Mouse (Mus musculus) mature B cell (primary cell): ENCODE results near the gene Cbfb.

Source experiments
- in situ Hi-C: fragments of 300-500 bp; cut with MboI; formaldehyde crosslinking; loops from 2 replicates; pipeline ENCODE4 v1.14.3; 2019

Cbfb gene

DNA sequence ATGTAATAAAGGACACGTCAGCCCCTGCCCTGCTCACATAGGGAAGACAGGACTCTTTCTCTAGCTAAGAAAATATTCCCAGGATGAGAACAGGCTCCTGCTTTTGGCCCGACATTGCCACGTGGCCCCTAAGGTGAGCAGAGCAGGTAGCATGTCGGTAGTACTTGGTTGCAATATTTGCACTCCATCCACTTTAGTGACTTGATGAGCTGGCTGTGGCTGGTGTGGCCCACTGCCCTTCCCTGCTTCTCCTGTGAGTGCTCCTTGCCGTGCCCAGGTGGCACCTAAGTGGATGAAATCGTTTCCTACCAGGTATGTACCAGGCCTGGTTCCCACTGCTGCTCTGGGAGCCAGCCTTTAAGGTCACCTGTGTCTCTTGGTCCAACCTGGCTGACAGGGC is 81.5 kb downstream of the Cbfb start:
- in situ Hi-C loops: loop anchor here (25.0 kb wide), 1 partner anchor 615 kb away; the partner anchor contains the start of genes Ciao2b and Rrad

DNA sequence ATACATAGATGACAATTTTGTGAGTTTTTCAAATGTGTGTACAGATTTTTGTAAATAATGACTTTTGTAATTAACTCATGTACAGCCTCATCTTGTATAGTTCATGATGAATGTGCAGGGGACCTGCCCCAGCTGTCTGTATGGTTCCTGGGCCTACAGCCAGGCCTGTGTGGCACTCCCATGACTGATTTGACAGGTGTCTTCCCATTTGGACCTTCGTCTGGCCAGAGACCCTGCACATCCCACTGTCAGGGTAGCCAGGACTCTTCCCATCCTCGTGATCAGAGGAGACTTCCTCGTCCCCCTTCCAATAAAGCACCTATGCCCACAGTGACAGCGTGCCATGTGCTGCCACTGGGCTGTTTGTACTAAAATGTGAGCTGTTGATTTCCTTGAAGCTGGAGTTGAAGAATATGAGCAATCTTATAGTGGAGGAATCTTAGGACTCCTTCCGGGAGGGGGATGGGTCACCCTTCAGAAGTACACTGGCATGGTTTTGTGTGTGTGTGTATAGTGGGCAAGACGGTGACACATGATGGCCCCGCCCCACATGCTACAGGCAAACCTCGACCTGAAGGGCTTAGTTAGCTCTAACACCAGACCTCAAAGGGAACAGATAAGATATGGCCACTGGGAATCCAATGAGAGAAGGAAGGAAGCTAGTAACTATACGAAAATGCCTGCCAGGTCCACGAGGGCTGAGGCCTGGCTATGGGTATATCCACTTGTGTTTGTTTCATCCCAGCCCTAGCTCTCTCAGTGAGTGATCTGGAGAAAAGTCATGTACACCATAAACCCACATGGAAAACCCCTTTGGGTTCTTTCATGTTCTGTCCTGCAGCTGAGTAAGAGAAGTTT is 82.4 kb downstream of the Cbfb start:
- in situ Hi-C loops: loop anchor here (25.0 kb wide), 1 partner anchor 616 kb away; the partner anchor contains the start of genes Ciao2b and Rrad

DNA sequence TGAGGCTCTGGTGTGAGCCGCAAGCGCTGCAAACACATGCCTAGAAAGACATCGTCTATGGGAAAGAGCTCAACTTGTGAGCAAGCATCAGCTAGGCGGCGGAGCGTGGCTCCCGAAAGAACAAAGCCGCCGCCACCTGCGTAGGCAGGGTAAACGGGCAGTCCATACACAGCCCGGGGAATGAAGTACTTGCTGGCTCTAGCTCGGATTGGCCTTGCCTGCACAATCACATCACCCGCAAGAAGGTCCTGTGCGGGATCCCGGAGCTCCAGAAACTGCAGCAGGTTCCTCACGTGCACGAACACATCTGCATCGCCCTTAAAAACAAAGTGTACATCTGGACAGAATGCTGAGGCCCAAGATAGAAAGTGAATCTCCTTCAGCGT is 83.3 kb downstream of the Cbfb start:
- in situ Hi-C loops: loop anchor here (25.0 kb wide), 1 partner anchor 616 kb away; the partner anchor contains the start of genes Ciao2b and Rrad

DNA sequence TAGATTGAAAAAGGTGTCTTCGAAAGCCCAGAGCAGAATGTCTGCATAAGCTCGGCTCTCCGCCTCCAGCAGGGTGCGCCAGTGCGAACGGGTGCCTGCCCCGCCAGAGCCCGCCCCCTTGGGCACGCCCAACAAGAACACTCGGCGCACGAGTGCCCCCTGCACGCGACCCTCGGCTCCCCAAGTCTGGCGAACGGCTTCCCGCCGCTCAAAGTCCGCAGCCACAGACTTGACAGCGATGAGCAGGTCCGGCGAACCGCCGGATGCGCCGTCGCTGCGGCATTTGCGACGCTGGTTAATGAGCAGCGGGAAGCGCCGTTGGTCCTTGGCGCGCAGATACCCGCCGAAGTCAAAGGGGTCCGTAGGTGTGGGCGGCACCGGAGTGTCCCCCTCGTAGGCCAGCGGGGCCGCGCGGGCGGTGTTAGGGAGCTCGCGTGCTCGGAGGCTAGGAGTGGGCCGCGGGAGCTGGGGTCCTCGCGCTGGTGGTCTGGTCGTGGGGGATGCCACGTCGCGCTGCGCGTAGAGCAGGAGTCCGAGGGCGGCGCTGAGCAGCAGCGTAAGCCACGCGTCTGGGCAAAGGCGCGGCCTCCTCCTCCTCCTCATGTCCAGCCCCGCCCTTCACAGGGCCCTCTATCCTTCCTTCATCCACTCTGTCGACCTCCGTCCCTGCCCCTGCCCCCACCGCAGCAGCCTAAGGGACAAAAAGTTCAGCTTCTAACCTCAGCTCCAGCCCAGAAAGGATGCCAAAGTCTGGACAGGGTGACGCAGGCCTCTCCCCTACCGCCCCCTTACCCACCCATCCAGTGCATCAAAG is 83.9 kb downstream of the Cbfb start:
- in situ Hi-C loops: loop anchor here (25.0 kb wide), 1 partner anchor 617 kb away; the partner anchor contains the start of genes Ciao2b and Rrad

DNA sequence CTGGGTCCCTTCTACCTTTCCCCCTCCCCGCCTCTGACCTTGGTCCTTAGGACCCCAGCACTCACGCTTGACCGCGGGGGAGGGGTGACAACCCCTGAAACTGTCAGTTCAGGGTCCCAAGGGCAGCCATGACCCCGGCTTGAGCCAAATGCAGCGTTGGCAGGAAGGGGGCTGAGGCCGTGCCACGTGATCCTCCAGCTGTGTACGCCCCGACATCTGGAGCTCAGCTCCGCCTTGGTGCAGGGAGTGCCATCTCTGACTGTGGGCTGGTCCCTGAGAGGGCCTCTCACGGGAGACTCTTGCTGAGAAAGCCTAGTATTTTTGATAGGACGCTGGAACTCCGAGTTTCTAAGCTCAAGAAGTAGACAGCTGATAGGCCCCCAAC is 84.5 kb downstream of the Cbfb start, which contains the start of gene B3gnt9:
TSS of gene B3gnt9 (minus strand) at position 188 of the 385 bp plus-strand sequence.
- in situ Hi-C loops: loop anchor here (25.0 kb wide), 1 partner anchor 618 kb away; the partner anchor contains the start of genes Ciao2b and Rrad

DNA sequence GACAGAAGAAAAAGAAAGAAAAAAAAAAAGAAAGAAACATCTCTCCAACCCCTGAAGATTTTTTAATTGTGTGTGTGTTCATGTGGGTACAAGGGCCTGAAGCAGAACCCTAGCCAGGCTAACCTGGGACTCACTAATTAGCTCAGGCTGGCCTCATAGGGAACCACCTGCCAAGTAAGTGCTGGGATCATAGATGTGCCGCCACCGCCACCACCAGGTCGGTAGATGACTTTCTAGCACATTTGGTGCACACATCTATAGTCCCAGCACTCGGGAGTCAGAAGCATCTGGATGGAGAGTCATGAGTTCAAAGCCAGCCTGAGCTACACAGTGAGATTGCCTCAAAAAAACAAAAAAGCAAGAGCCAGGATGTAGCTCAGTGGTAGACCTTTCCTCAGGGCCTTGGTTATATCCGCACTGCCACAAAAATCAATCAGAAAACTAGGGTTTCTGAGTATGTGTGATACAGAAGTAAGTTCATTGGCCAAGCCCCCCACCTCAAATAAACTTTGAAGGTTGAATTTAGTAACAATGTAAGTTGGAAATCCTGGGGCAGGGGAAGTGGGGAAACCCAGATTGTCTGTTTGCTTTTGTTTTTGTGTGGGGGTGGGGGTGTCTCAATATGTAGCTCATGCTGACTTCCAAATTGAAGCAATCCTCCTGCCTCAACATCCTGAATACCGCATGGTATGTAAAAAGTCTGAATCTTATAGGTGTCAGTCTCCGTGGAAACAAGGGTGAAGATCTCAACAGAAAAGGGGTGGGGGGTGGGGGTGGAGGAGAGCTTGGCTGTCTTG is 87.0 kb downstream of the Cbfb start:
- in situ Hi-C loops: loop anchor here (25.0 kb wide), 1 partner anchor 620 kb away; the partner anchor contains the start of genes Ciao2b and Rrad

DNA sequence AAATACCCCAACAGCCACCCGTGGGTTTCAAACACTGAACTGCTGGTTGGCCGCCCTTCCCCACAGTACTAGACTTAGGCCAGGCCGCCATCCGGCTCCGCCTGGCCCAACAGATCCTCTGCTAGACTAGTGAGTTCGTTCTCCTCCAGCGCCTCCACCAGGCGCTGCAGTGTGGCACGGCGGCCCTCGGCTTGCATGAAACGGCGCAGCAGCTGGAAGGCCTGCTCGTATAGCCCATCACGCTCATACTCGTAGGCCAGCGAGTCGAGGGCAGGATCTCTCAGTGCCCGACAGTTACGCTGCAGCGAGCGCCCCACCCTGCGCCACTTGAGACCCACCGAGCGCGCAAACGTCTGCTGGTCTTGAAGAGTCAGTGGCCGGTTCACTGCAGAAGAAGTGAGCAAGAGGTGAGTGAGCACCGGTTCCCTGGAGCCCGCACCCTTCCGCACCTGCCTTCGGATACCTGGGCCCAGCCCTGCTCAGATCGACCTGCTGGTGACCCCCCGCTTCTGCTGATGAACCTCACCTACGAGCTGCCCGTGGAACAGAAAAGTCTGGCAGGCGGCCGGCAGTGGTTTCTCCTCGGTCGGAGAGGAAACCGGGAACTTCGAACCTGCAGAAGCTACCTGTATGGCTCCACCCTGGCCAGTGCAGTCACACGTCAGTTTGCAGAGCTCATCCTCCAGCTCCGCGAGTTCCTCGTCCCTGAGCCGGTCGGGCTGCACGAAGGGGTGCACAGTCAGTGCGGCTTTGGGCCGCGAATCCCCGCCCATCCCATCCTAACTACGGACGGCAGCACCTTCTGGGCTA is 88.6 kb downstream of the Cbfb start:
- in situ Hi-C loops: loop anchor here (25.0 kb wide), 1 partner anchor 622 kb away; the partner anchor contains the start of genes Ciao2b and Rrad

DNA sequence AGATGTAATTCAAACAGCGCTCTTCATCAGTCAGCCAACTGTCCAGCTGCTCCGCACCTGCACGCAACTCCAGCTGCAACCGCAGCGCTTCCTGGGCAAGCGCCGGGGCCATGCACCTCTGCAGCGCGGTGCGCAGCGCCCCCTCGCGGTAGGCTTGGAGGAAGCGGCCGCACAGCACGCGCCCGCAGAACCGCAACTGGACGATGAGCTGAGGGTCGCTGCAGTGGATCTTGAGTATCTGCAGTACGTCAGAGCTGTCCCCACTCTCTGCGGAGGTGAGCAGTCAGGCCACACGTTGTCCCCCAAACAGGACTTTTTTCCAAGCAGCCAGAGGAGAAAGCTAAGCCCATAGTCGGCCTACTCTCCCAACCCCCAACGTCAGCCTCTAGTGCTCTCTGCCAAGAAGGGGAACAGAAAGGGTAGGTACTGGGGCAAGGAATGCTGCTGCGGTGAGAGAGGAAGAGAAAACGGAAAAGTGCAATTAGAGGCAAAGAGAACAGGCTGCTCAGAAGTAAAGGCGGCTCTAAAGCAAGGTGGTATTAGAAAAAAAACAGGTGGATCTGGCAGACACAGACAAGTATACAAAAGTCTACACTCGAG is 89.3 kb downstream of the Cbfb start:
- in situ Hi-C loops: loop anchor here (25.0 kb wide), 1 partner anchor 623 kb away; the partner anchor contains the start of genes Ciao2b and Rrad

DNA sequence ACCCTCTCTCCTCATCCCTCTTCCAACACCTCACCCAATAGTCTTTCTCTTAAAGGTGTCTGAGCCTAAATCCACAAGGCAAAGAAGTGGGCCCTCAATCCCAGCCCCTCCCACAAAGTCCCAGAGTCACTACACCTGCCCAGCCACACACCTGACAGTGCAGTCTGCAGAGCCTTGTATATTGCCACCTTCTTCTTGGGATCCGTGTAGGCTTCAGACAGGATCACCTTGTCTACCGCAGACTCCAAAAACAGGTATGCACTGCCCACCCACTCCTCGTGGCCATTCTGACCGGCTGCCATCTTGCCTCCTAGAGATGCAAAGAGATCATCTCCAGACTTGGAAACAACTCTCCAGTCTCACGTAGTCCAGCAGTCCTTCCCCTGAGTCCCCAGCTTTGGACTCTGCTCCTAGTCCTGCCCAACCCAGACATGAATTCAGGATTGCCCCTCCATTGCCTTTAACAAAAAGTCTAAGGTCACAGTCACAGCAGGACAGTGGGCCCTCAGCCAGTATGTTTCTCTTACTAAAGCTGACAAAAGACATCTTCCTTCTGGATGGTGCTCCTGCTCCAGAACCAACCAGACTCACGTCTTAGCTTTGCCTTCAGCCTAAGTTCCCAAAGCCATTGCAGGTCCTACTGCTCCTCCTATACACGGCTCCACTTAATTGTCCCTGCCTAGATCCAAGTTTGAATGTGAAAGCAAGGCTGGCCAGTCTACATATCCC is 90.1 kb downstream of the Cbfb start:
- in situ Hi-C loops: loop anchor here (25.0 kb wide), 1 partner anchor 623 kb away; the partner anchor contains the start of genes Ciao2b and Rrad

DNA sequence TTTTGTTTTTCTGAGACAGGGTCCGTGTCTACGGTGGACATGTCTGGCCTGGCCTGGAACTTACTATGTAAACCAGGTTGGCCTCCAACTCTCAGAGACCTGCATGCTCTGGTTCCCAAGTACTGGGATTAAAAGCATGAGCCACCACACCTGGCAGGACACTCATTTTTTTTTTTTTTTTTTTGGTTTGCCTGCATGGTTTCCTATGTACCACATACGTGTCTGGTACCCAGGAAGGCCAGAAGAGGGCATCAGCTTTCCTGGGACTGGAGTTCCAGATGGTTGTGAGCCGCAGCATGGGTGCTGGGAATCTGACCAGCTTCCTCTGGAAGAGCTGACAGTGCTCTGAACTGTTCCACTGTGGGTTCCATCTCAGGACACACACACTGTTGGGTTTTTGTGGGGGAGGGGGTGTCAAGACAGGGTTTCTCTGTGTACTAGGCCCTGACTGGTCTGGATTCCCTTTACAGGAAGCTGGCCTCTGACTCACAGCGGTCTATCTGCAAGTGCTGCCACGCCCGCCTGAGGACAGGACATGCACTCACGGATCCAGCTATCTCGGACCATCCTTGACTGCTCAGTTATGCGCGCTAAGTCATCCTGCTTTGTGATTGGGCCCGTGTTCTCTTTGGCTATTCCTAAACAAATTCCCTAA is 91.0 kb downstream of the Cbfb start:
- in situ Hi-C loops: loop anchor here (25.0 kb wide), 1 partner anchor 624 kb away; the partner anchor contains the start of genes Ciao2b and Rrad

DNA sequence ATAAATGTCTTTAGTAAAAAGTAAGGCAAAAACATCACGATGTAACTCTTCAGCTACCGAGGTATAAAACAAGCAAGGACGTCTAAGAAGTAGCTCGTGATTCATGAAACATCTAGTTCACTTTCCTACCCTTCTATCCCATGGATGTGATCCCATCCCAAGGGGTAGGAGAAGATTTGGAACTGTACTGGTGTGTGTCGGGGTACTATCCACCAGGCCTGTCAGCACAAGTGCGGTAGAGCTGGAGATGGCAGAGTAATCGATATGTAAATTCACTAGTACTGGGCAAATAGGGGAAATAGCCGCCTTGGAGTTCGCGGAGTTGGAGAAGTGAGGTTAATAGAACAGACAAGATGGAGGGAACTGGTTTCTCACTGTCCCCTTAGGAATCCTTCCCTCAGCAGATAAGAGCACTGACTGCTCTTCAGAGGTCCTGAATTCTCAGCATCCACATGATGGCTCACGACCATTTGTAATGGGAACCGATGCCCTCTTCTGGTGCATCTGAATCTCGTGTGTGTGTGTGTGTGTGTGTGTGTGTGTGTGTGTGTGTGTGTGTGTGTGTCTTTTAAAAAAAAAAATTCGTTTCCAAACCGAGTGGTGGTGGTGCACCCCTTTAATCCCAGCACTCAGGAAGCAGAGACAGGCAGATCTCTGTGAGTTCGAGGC is 92.9 kb downstream of the Cbfb start:
- in situ Hi-C loops: loop anchor here (25.0 kb wide), 1 partner anchor 626 kb away; the partner anchor contains the start of genes Ciao2b and Rrad

DNA sequence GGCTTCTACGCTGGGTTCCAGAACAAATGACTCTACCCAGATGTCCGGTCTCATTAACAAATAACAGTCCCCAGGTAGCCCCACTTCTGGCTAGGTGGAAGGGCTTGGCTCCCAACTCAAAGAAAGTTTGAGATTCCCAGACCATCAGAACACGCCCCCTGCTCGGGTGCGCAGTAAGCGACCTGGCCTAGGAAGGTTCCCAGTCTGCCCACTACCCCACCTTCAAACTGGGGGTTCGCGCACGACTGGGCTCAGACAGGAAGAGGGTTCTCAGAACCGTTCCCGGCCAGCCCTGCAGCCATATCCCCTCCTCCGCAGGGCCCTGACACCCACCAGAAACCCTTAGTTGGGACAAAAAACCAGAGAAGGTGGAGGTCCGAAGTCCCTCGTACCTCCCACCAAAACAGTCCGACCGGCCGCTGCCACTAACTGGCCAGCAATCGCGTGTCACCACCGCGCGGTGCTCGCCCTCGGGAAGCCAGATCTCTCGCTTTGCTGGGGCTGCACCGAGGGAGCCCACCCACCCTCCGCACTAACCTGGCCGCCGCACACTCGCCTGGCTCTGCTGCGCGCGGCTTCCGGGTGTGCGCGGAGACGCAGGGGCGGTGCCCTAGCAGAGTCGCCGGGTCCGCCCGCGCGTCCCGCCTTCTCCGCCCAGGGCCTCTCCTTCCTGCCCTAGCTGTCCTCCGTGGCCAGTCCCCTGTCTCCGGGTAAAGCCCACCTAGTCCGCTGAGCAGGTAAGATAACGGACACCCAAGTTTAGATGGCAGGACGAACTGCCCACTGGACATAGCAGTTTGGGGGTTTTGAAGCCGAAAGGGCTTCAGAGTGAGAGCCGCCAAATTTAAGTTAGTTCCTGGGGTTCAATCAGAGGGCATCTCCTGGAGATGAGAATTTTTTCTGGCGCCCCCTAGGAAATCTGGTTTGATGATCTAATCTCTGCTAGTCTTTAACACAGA is 93.8 kb downstream of the Cbfb start, which contains the start of the genes Tradd and Fbxl8:
TSS of gene Tradd (minus strand) at position 586 of the 959 bp plus-strand sequence.
TSS of gene Fbxl8 (plus strand) at position 625 of the 959 bp plus-strand sequence.
- in situ Hi-C loops: loop anchor here (25.0 kb wide), 1 partner anchor 627 kb away; the partner anchor contains the start of genes Ciao2b and Rrad

DNA sequence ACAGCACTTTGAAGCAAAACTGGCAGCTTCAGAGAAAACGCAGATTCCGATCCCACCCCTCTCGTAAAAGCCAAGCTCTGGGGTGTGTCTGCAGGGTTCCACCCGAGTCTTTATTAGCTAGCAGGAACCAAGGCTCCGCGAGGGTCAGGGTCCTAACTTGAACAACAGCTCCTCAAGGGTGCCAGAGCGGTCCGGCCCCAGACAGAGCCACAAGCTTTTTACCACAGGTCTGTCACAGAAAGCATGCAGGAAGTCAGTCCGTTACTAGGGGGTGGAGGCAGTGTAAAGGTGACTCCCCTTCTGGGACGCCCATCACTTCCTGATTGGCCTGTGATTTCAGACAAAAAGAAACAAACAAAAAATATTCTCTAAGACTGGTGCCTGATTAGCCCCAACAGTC is 94.7 kb downstream of the Cbfb start:
- in situ Hi-C loops: loop anchor here (25.0 kb wide), 1 partner anchor 628 kb away; the partner anchor contains the start of genes Ciao2b and Rrad

DNA sequence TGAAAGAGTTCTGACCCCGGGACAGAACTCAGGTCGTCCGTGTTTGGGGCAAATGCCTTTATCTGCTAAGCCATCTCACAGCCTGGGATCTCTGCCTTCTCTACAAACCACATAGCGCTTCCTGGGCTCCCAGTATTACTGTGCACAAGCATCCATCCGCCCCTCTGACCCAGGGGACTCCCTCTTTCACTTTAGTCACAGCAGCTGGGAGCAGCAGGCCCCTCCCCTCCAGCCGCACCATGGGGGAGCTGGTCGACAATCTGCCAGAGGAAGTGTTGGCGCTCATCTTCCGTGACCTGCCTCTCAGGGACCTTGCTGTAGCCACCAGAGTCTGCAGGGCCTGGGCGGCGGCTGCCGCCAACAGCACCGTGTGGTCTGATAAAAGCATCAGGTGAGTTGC is 96.3 kb downstream of the Cbfb start:
- in situ Hi-C loops: loop anchor here (25.0 kb wide), 1 partner anchor 629 kb away; the partner anchor contains the start of genes Ciao2b and Rrad
